Mouse (Mus musculus) midbrain, embryonic 16.5 days (tissue): ENCODE results near the gene Cd4. TPM values are rescaled to one million over a fixed set of nuclear protein-coding genes. Genes with fewer than 3 reads are reported as not detected.

ENCODE experiments used
- ATAC-seq: fragments of 200-750 bp; cut with Nextera tagmentation; 2 replicates; pipeline ENCODE4 v1.8.0; 2017; ENCODE audit warnings: moderate TSS enrichment
- H3K27ac ChIP-seq: fragments of 300-500 bp; sonication (generic); 2 replicates; pipeline ENCODE4 v1.5.1; 2014; ENCODE audit warnings: mild to moderate bottlenecking, low read length, mixed read lengths
- H3K27me3 ChIP-seq: fragments of 300-500 bp; sonication (generic); 2 replicates; pipeline ENCODE4 v1.6.1; 2014; ENCODE audit warnings: low read depth, low read length, mixed read lengths; ENCODE audit not compliant: control insufficient read depth, insufficient read depth
- H3K36me3 ChIP-seq: fragments of 300-500 bp; sonication (generic); 2 replicates; pipeline ENCODE4 v1.6.1; 2014; ENCODE audit warnings: mild to moderate bottlenecking, low read length, moderate library complexity, mixed read lengths; ENCODE audit not compliant: control insufficient read depth, insufficient read depth
- H3K4me1 ChIP-seq: fragments of 300-500 bp; sonication (generic); 2 replicates; pipeline ENCODE4 v1.6.1; 2014; ENCODE audit warnings: mild to moderate bottlenecking, low read length, mixed read lengths; ENCODE audit not compliant: control insufficient read depth, insufficient read depth
- H3K4me2 ChIP-seq: fragments of 300-500 bp; sonication (generic); 2 replicates; pipeline ENCODE4 v1.6.1; 2014; ENCODE audit warnings: mild to moderate bottlenecking, low read length, mixed read lengths
- H3K4me3 ChIP-seq: fragments of 300-500 bp; sonication (generic); 2 replicates; pipeline ENCODE4 v1.5.1; 2014; ENCODE audit warnings: low read depth, mild to moderate bottlenecking, low read length, moderate library complexity, mixed read lengths
- H3K9ac ChIP-seq: fragments of 300-500 bp; sonication (generic); 2 replicates; pipeline ENCODE4 v1.6.1; 2014; ENCODE audit warnings: low read depth, low read length, mixed read lengths
- H3K9me3 ChIP-seq: fragments of 300-500 bp; sonication (generic); replicated peaks from 2 replicates; pipeline ENCODE4 v1.6.1; 2014; ENCODE audit warnings: mild to moderate bottlenecking, low read length, mixed read lengths; ENCODE audit not compliant: control insufficient read depth, poor library complexity, severe bottlenecking
- WGBS: fragments of 180-500 bp; shearing (Covaris S2); extraction: QIAGEN DNeasy Blood & Tissue Kit; methylation state at CpG from one replicate; pipeline ENCODE4 v1.1.7; 2014; 5-methylcytosine and 5-hydroxymethylcytosine counted together
- polyA plus RNA-seq: library from polyadenylated mRNA; unstranded; fragments of >200 nt; fragmentation: Nextera tagmentation; extraction: Ambion mirVana; gene quantifications from 2 replicates; pipeline ENCODE4 v1.2.1, GENCODE M21; 2015

The Cd4 gene
- polyA plus RNA-seq, 1 experiment from 2014 or later = 0.11 TPM

DNA sequence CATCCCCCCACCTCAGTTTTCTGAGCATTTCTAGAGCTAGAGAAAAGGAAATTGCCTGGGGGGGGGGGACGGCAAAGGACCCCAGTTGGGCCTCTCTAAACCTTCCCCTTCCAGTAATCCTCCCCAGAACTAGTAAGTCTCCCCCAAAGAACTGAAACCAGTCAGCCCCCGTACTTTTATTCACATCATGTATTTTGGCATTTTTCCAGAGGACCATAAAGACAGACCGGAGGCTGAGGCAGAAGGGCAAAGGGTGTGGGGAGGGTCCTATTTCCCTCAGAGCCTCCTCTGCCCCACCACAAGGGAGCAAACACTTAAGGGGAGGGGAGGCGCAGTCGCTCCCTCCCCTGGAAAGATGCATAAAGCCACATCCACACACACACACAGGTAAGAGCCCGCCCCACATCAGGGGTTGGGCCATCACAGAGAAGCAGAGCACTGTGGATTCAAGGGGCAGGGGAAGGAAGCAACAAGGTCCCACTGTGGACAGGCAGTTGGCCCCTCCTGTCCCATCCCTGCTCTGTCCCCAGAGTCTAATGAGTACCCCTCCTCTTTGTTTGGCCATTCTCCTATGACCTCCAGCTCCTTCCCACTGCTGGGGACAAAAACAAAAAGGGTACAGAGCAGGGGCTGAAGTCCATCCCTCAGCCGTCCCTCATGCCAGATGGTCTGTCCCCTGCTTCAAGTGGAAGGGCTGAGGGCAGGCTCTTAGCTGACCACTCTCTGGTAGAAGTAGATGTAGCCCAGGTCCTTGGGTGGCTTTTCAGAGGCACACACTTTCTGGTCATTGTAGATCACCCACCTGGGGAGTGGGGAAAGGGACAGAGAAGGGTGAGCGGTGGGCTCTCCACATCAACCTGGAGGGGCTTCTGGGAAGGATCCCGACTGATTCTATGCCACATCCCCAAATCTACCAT lies 72.9 kb downstream of the Cd4 start:
- Histone ChIP-seq H3K27me3 (no peaks in the 10 kb centered on the region), H3K36me3 (peaks cover 35% of the 10 kb centered on the region), H3K9me3 (no peaks in the 10 kb centered on the region), H3K4me3 (no peak overlapping the region), H3K4me1 (peaks cover 19% of the 10 kb centered on the region), H3K4me2 (no peak overlapping the region), H3K9ac (no peak overlapping the region; the same call in 1 of the 2 replicates), H3K27ac (no peak overlapping the region)
- no peak for ATAC-seq
- 71% methylated on average over 9 of the region's 9 CpGs for WGBS

Other genes starting within 250 kb of the Cd4 start
- gene Lpcat3, start 225.2 kb downstream of the Cd4 start, polyA plus RNA-seq = 40.5 and 43.8 TPM in 2 replicates
- 95.3 and 101 TPM in 2 replicates for gene Emg1, start 176.0 kb downstream of the Cd4 start, polyA plus RNA-seq
- 240 and 245 TPM in 2 replicates for gene Phb2, start 175.9 kb downstream of the Cd4 start, polyA plus RNA-seq
- gene Ptpn6, start 149.5 kb downstream of the Cd4 start, polyA plus RNA-seq = 2.4 and 4.0 TPM in 2 replicates
- 665 and 679 TPM in 2 replicates for gene Grcc10, start 146.8 kb downstream of the Cd4 start, polyA plus RNA-seq
- gene Gm45234, start 132.2 kb downstream of the Cd4 start, polyA plus RNA-seq = not detected in 2 replicates
- 28.9 and 29.3 TPM in 2 replicates for gene Atn1, start 131.7 kb downstream of the Cd4 start, polyA plus RNA-seq
- 94.4 and 138 TPM in 2 replicates for gene Eno2, start 118.5 kb downstream of the Cd4 start, polyA plus RNA-seq
- 5.7 and 6.3 TPM in 2 replicates for gene Lrrc23, start 108.5 kb downstream of the Cd4 start, polyA plus RNA-seq
- gene Spsb2, start 79.6 kb downstream of the Cd4 start, polyA plus RNA-seq = 9.6 and 10.1 TPM in 2 replicates
- gene Tpi1, start 73.9 kb downstream of the Cd4 start, polyA plus RNA-seq = 415 and 461 TPM in 2 replicates
- gene Usp5, start 58.7 kb downstream of the Cd4 start, polyA plus RNA-seq = 220 and 223 TPM in 2 replicates
- gene Cdca3, start 58.7 kb downstream of the Cd4 start, polyA plus RNA-seq = 18.2 and 19.5 TPM in 2 replicates
- gene Gnb3, start 47.9 kb downstream of the Cd4 start, polyA plus RNA-seq = 2.3 and 2.4 TPM in 2 replicates
- 13.4 and 15.4 TPM in 2 replicates for gene P3h3, start 30.5 kb downstream of the Cd4 start, polyA plus RNA-seq
- gene Gpr162, start 24.2 kb downstream of the Cd4 start, polyA plus RNA-seq = 36.6 and 40.0 TPM in 2 replicates
- 2.5 and 3.9 TPM in 2 replicates for gene Lag3, start 23.5 kb upstream of the Cd4 start, polyA plus RNA-seq
- gene Ptms, start 31.9 kb upstream of the Cd4 start, polyA plus RNA-seq = 700 and 743 TPM in 2 replicates
- gene Mlf2, start 43.2 kb upstream of the Cd4 start, polyA plus RNA-seq = 543 and 556 TPM in 2 replicates
- gene Cops7a, start 77.3 kb upstream of the Cd4 start, polyA plus RNA-seq = 87.6 and 94.0 TPM in 2 replicates
- gene Pianp, start 108.5 kb upstream of the Cd4 start, polyA plus RNA-seq = 69.1 and 87.1 TPM in 2 replicates
- gene Zfp384, start 120.9 kb upstream of the Cd4 start, polyA plus RNA-seq = 11.2 and 14.2 TPM in 2 replicates
- 141 and 155 TPM in 2 replicates for gene Ing4, start 151.5 kb upstream of the Cd4 start, polyA plus RNA-seq
- gene Acrbp, start 161.5 kb upstream of the Cd4 start, polyA plus RNA-seq = 18.0 and 18.3 TPM in 2 replicates
- gene Lpar5, start 179.7 kb upstream of the Cd4 start, polyA plus RNA-seq = 0.45 and 0.60 TPM in 2 replicates
- 59.7 and 74.3 TPM in 2 replicates for gene Chd4, start 207.8 kb upstream of the Cd4 start, polyA plus RNA-seq
- 49.2 and 49.3 TPM in 2 replicates for gene Nop2, start 243.7 kb upstream of the Cd4 start, polyA plus RNA-seq